ENCODE assay signal across 8 mouse cellular contexts in the genomic region with DNA sequence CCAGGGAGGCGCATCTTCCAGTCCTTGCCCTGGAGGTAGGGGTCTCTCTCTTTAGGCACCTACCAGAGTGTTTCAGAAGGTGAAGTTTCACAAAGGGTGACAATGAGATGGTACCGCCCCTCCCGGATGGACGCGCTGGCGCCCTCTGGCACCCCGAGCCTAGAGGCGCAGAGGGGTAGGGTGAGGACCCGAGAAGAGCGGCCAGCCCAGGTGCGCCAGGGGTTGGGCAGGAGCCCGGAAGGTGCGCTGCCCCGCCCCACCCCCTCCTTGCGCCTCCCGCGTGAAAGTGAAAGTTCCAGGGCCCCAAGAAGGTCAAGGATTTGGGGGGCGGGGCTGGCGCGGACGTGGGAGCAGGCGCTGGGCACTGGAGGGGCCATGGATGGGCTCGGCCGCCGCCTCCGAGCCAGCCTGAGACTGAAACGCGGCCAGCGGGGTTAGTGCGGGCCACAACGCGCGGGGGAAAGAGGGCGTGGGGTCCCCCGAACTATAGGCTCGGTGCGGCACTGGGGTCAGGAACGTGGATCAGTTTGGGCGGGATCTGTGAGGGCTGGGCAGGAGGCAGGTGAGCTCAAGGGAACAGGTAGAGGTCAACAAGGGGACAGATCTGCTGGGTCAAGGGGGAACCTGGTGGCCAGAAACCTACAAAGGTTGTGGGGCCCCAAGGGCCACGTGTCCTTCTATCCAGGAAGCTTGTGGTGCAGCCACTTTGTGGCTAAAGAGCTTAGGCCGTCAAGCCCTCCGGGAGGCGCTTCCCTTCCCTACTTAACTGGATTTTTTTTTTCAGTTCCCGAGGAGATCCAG. TPM values are rescaled to one million over a fixed set of nuclear protein-coding genes. Genes with fewer than 3 reads are reported as not detected.
DNase-seq lines count a peak whose midpoint lies in the region; ATAC-seq lines count a peak whose summit lies in the region.

Dennd2d (plus strand) TSS at position 125 of the 801 bp plus-strand sequence.

- no peaks in the 10 kb centered on the region for H3K9me3 ChIP-seq in midbrain, embryonic 10.5 days (replicated peaks)

- peaks cover 11% of the 10 kb centered on the region for H3K4me1 ChIP-seq in midbrain, embryonic 10.5 days

- intact Hi-C loops in heart, postnatal 14 days (cut with DNase I), result no loop called here

- peak; percentile 49 for ATAC-seq in common myeloid progenitor, adult 5-6 weeks (replicated peaks; ENCODE audit: low read depth, poor library complexity, severe bottlenecking)

- H3K27me3 ChIP-seq in midbrain, embryonic 10.5 days (ENCODE audit: low read depth, poor library complexity, severe bottlenecking), result peaks cover 26% of the 10 kb centered on the region
- H3K27me3 ChIP-seq in splenic B cell, adult 2 months (ENCODE audit: control insufficient read depth, insufficient read depth, low read length, poor library complexity, severe bottlenecking), result no peaks in the 10 kb centered on the region

- peak within 1 kb of the TSS; percentile 76 for H3K27ac ChIP-seq in midbrain, embryonic 10.5 days (replicated peaks)

- peak; percentile 24 for DNase-seq in gastrocnemius, postnatal 10 days
- DNase-seq in gastrocnemius, adult 8-10 months (ENCODE audit: low spot score in 2 of 2), result no peak
- peak; percentile 30 for DNase-seq in heart, postnatal 14 days
- no peak for DNase-seq in large intestine, adult 2 months (ENCODE audit: low read depth, low spot score)
- peak; percentile 34 for DNase-seq in midbrain, embryonic 10.5 days (ENCODE audit: low spot score)
- DNase-seq in splenic B cell, adult 2 months (ENCODE audit: low read depth, low spot score), result peak; percentile 79
- DNase-seq in layer of hippocampus, adult 18-20 months (ENCODE audit: low spot score in 2 of 2), result no peak

- under 1% methylated on average over 44 of the region's 44 CpGs for WGBS in large intestine, adult 2 months
- WGBS in midbrain, embryonic 10.5 days, result 2% methylated on average over 43 of the region's 44 CpGs

- H3K4me3 ChIP-seq in midbrain, embryonic 10.5 days, result peak within 1 kb of the TSS; percentile 69

- no peaks in the 10 kb centered on the region for H3K36me3 ChIP-seq in midbrain, embryonic 10.5 days
- no peaks in the 10 kb centered on the region for H3K36me3 ChIP-seq in splenic B cell, adult 2 months (ENCODE audit: control insufficient read depth, insufficient read depth, low read length, poor library complexity, severe bottlenecking)

RNA-seq across cellular contexts. Expression of gene Dennd2d, which starts in this region (rescaled TPM):
- total RNA-seq in gastrocnemius, postnatal 10 days (2021), result under 1 TPM; 0.18 to 0.31 TPM
- total RNA-seq in gastrocnemius, adult 8-10 months (2022), result under 1 TPM in 1 of 4 experiments, not detected in 3; 0.59 TPM
- total RNA-seq in common myeloid progenitor, adult 5-6 weeks (2017), result 16.2 and 18.0 TPM in 2 replicates
- total RNA-seq in heart, postnatal 14 days (2021), result under 1 TPM; 0.72 to 0.93 TPM
- 26.0 and 41.0 TPM in 2 replicates for polyA plus RNA-seq in large intestine, adult 2 months (2012; rRNA removed)
- 0.64 and 0.65 TPM in 2 replicates for polyA plus RNA-seq in midbrain, embryonic 10.5 days (2016; fragmentation: Nextera tagmentation; extraction: Ambion mirVana)
- under 1 TPM; 0.30 to 0.76 TPM for total RNA-seq in layer of hippocampus, adult 18-20 months (2021)

Comparison
In these comparisons a context has a peak if more than half of its experiments do, and no peak if none do; other contexts are left out.
1. RNA of gene Dennd2d (polyA plus RNA-seq): 26.0 to 41.0 TPM in large intestine, adult 2 months; 0.64 to 0.65 TPM in midbrain, embryonic 10.5 days; every median in the first group is over 10 times any median in the second.
2. Peak in DNase-seq in gastrocnemius, postnatal 10 days; RNA of the gene not detected or under 1 TPM.
3. Peak in DNase-seq in heart, postnatal 14 days; RNA of the gene not detected or under 1 TPM.
4. Peak in DNase-seq, H3K4me3 ChIP-seq and H3K27ac ChIP-seq in midbrain, embryonic 10.5 days; RNA of the gene not detected or under 1 TPM.